Mouse (Mus musculus) layer of hippocampus, postnatal 36 days (tissue): ENCODE data around the gene Lmf2. TPM values are rescaled to one million over a fixed set of nuclear protein-coding genes. Genes with fewer than 3 reads are reported as not detected.
A peak's percentile ranks its signal among the peaks of the same experiment; 100 is the strongest.

ENCODE experiments used
- DNase-seq, 2 experiments: peaks; one replicate each; pipeline ENCODE4 v3.0.0; 2022
- microRNA-seq, 2 experiments: library from miRNA; unstranded; fragments of <30 nt; microRNA quantifications; one replicate each; pipeline ENCODE4 v1.2.0; 2021
- total RNA-seq, 2 experiments: library from RNA; stranded (reverse); gene quantifications; 2 replicates each; pipeline ENCODE4 v1.2.3; 2021

Lmf2 gene
- total RNA-seq, 2 experiments from 2014 or later, result 19.7 to 21.4 TPM

- peak; percentile 96 to 97 for DNase-seq
Observed at GRCm38 (mm10) chr15:89315190-89315731, 40.2 kb downstream of the Lmf2 start, which contains the start of gene Sbf1. Gene Sbf1, minus strand, starts transcription at chr15:89315311.

GRCm38 (mm10) chr15:89314511-89315189 is 40.8 kb downstream of the Lmf2 start:
- DNase-seq, result no peak

- no peak for DNase-seq
Observed at GRCm38 (mm10) chr15:89314107-89314506, 41.4 kb downstream of the Lmf2 start.

GRCm38 (mm10) chr15:89313359-89313758 is 42.1 kb downstream of the Lmf2 start:
- no peak for DNase-seq

- DNase-seq, result peak; percentile 72 to 79
Observed at GRCm38 (mm10) chr15:89309962-89310498, 45.4 kb downstream of the Lmf2 start.

- DNase-seq, result no peak
Observed at GRCm38 (mm10) chr15:89308406-89309139, 46.9 kb downstream of the Lmf2 start.

- DNase-seq, result no peak
Observed at GRCm38 (mm10) chr15:89307461-89307860, 48.0 kb downstream of the Lmf2 start.

GRCm38 (mm10) chr15:89305966-89306365 is 49.5 kb downstream of the Lmf2 start:
- DNase-seq, result no peak

Small RNA genes lying within 50 kb of the gene (microRNA-seq; reads per million reads assigned to microRNA genes)
- gene Mir6959, result 5.4 to 5.7 reads per million in 2 experiments

Other genes starting within 250 kb of the Lmf2 start
- gene Tubgcp6, start 232.5 kb downstream of the Lmf2 start, total RNA-seq, result 10 to 100 TPM; 28.4 to 35.3 TPM
- 10 to 100 TPM; 14.3 to 14.7 TPM for gene Hdac10, start 227.0 kb downstream of the Lmf2 start, total RNA-seq
- gene Mapk12, start 215.0 kb downstream of the Lmf2 start, total RNA-seq, result 1 to 10 TPM; 3.1 to 4.7 TPM
- 10 to 100 TPM; 21.9 to 22.8 TPM for gene Mapk11, start 206.0 kb downstream of the Lmf2 start, total RNA-seq
- gene Plxnb2, start 174.9 kb downstream of the Lmf2 start, total RNA-seq, result 10 to 100 TPM; 51.0 to 58.7 TPM
- 10 to 100 TPM; 33.5 to 38.7 TPM for gene Dennd6b, start 159.2 kb downstream of the Lmf2 start, total RNA-seq
- 100 to 1,000 TPM; 158 to 162 TPM for gene Ppp6r2, start 144.1 kb downstream of the Lmf2 start, total RNA-seq
- 100 to 1,000 TPM; 330 to 340 TPM for gene Sbf1, start 40.3 kb downstream of the Lmf2 start, total RNA-seq
- gene Adm2, start 32.9 kb downstream of the Lmf2 start, total RNA-seq, result not detected
- not detected for gene Miox, start 21.3 kb downstream of the Lmf2 start, total RNA-seq
- 10 to 100 TPM; 87.0 to 95.3 TPM for gene Ncaph2, start 60 bp upstream of the Lmf2 start, total RNA-seq
- 10 to 100 TPM; 31.5 to 32.6 TPM for gene Sco2, start 18.2 kb upstream of the Lmf2 start, total RNA-seq
- gene Tymp, start 21.4 kb upstream of the Lmf2 start, total RNA-seq, result 1 to 10 TPM; 1.4 to 1.5 TPM
- 1 to 10 TPM; 2.7 to 2.8 TPM for gene Odf3b, start 23.6 kb upstream of the Lmf2 start, total RNA-seq
- gene Klhdc7b, start 29.3 kb upstream of the Lmf2 start, total RNA-seq, result under 1 TPM; 0.25 to 0.68 TPM
- not detected for gene Syce3, start 54.8 kb upstream of the Lmf2 start, total RNA-seq
- 1 to 10 TPM; 1.8 to 2.3 TPM for gene Cpt1b, start 70.2 kb upstream of the Lmf2 start, total RNA-seq
- gene C730034F03Rik, start 73.9 kb upstream of the Lmf2 start, total RNA-seq, result 1 to 10 TPM; 2.6 to 3.1 TPM
- under 1 TPM in 1 of 2 experiments, not detected in 1; 0.30 TPM for gene Gm44502, start 74.0 kb upstream of the Lmf2 start, total RNA-seq
- 10 to 100 TPM; 37.5 to 43.0 TPM for gene Chkb, start 74.2 kb upstream of the Lmf2 start, total RNA-seq
- 100 to 1,000 TPM; 248 to 284 TPM for gene Mapk8ip2, start 98.3 kb upstream of the Lmf2 start, total RNA-seq
- 10 to 100 TPM; 28.6 to 30.6 TPM for gene Arsa, start 121.8 kb upstream of the Lmf2 start, total RNA-seq
- 100 to 1,000 TPM; 244 to 255 TPM for gene Shank3, start 144.0 kb upstream of the Lmf2 start, total RNA-seq
- gene Acr, start 212.7 kb upstream of the Lmf2 start, total RNA-seq, result 1 to 10 TPM in 1 of 2 experiments, under 1 TPM in 1; 0.91 to 1.2 TPM
- gene Rabl2, start 236.3 kb upstream of the Lmf2 start, total RNA-seq, result 10 to 100 TPM; 27.1 to 31.2 TPM